Mouse (Mus musculus) T-helper 2 cell (primary cell): ENCODE measurements at regions not wholly inside any gene's neighbourhood (a gene's known extent, or its start where the extent isn't known, plus 50 kb on each side); places are given as distances from the start of the nearest gene placed in this dataset.
"Not testable (repeated sequence)": the region's sequence is repeated elsewhere in the genome, so short reads cannot be mapped to it uniquely, and the experiment has no call there.

Experiments
- in situ Hi-C: fragments of 300-600 bp; cut with MboI, MseI; formaldehyde crosslinking; loops from one replicate; pipeline ENCODE4 v1.15.1; 2025; ENCODE audit warnings: high pct_unique_total_duplicates

DNA sequence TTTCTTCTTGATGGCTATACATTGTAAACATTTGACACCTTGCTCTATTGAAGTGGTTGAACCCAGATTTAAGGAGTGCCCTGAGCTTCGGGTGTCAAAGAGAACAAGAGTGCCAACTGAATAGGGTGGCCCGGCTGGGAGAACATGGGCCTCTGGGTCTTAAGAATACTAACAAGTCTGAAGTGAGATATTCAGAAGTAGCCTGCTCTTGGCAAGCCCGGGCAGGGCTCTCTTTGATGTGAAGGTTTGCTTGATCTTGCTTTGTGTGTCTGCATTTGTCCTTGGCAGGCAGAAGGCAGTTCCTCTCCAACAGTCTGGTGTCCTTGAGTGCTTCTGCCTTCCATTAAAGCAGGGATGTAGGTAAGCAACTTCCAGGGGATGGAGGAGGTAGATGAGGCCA lies 203.5 kb upstream of the Tsc22d2 start:
- in situ Hi-C loops: no loop called here

DNA sequence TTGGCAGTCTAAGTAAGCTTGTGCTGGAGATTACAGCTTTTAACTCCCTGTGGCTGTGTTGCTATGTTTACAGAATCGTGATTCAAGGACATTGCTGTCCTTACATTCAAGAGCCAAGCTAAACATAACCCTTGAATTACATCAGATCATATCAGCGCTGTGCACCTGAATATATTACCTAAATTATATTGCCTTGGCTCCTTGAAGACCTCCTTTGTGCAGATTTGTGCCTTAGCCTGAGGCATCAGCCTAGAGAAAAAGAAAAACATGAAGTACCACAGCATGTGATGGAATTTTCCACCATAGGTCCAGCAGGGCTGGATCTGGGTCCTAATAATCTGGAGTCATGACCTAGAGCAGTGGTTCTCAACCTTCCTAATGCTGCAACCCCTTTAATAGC lies 189.8 kb upstream of the Tsc22d2 start:
- in situ Hi-C loops: no loop called here

DNA sequence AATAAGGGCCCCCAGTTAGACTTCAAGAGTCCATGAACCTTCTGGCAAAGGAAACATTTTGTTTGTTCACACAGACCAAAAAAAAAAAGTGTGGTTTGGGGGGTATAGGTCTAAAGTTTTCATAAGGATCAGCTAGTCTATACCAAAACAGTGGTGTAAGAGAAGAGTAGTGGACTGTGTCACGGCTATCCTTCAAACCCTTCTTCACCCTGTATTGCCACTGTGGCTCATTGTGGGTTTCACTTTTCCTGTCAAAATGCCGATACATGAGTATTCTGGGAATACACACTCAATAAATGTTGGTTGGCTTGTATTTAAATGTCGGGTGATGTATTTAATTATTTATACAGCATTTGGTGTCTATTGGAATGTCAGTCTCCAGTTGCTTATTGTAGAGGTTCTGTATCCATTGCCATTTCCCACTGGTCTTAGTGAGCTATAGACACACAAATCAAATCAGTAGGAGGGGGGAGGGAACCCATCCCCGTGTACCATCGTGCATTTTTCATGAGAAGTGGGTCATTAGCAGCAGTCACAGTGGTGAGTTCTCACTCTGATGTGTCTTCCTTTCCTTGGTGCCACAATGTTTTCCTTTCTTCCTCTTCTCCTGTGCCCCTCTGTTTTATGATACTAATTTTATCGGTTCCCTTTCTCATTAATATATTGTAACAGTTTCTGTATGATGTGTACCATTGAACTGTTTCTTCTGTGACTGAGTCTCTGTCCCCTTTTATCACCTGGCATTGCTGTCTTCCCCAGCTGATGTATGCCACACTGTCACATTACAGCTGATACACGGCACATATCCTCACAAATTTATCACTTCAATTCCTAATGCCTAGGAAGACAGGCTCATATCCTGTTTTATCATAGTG lies 187.8 kb upstream of the Tsc22d2 start:
- in situ Hi-C loops: no loop called here

DNA sequence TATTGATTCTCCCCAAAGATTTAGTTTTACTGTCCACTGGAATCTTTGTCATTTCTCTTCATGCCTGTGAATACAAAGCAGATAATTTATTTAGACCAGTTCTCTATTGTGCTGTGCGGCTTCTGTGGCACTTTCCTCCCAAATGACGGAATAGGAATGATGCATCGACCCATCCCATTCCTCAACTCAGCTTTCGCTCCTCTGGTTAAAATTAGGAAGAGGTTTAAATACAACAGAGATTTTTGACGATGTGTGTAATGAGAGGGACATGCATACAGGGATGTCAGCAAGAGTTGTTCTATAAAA lies 187.2 kb upstream of the Tsc22d2 start:
- in situ Hi-C loops: no loop called here

DNA sequence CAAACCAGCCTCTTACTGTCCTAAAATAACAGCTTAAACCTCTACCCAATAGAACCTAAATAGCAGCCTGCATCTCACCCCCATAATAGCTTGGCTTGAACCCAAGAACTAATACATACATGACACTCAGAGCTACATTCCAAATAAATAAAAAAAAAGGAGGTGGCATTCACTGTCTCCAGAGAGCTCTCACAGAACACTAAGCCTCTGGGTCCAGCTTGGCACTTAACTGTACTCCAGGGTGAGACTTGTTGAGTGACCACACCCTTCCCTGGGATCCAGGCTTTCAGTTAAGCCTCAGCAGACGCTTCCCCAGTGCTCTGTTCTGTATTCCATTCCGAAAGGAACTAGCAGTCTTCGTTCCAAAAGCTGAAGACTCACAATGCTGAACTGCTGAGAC lies 186.3 kb upstream of the Tsc22d2 start:
- in situ Hi-C loops: no loop called here

DNA sequence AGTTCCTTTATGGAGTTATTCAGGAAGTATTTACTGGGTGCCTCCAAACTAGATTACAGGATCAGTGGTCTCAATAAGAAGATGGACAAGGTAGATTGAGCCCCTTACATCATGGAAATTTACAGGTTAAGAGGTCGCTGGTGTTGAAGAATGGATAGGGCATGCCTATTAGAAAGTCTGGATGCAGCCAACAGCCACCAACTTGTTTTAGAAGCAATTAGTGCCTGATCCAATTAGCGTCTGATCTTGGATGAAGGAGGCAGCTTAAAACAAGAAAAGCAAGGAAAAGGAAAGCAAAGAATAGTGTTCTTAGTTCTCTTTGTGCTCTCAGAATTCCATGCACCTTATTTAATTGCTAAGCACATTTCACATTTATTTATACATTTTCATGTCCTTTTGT lies 182.8 kb upstream of the Tsc22d2 start:
- in situ Hi-C loops: no loop called here

DNA sequence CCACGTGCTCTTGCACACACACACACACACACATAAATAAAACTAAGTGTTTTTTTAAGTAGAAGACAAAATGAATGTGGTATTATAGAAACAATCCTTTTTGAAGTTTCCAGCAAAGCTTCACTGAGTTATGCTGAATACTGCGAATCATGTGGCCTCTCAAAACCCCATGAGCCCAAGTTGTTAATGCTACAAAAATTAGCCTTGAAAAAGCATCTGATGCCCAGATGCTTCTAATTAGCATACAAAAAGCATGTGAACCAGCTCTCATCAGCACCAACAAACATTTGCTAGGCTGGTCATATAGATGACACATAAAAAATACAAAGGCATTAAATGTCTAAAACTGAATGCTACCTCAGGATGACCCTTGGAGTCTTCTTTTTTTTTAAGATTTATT lies 181.2 kb upstream of the Tsc22d2 start:
- in situ Hi-C loops: no loop called here

DNA sequence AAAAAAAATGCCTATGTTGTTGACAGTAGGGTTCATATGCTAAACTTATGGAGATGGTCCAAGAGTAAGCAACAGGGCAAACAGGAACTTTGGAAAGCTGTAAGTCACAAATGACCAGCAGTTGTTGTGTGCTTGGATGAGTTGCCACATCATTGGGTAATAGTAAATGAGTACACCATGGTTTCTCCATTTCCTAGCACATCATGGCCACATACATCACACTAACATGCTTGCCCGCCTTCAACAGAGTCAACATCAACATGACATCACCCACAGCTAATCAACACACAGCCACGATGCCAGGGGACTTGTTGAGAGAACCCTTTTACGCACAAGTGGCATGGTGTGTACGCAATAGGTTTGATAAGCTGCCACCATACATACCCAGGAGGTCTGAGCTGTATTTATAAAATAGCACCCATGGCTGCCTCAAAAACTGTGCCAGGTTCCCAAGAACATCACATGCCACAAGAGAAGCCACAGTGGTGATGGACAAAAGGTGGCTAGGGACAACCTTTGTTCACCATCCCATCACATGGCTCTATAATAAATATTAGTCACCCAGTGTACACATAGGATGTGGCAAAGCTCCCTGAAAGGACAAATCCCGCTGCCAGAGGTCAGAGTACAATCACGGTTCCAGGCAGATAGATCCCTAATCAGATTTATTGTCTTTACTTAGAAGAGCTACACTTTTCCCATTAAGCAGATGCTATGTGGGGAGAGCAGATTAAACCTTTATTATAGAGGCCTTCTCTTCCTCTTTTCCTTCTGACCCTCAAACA lies 179.5 kb upstream of the Tsc22d2 start:
- in situ Hi-C loops: no loop called here

DNA sequence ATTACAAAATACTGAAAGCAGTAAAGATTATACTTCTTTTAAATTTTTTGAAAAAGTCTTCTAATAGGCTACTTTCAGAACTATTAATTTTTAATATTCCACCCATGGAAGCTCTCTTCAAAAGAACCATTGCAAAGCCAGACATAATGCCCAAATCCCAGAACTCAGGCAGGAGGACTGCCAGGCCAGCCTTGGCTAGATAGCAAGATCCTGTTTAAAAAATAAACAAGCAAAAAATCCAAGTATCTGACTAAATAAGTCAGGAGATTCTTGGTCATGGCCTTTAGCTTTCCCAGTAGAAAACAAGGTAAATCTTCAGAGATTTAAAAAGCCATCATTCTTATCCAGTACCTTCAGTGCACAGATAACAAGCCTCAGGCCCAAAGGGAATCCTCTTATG lies 176.4 kb upstream of the Tsc22d2 start:
- in situ Hi-C loops: no loop called here

DNA sequence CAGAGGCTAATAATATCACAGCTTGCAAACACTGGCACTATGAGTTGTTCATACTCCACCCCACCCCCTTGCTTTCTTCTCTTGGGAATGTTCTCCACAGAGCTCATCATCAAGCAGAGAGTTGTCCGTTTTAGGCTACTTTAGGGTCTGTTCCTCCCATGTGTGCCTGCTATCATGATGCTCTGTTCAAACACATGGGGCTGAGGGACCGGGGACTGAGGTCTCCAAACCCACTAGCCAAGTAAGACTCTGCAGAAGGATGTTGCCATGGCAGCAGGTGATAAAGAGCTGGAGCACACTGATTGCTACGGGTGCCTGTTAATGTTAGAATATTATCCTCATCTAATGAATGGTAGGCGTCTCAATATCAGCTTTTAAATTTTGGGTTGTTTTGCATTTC lies 173.7 kb upstream of the Tsc22d2 start:
- in situ Hi-C loops: no loop called here

DNA sequence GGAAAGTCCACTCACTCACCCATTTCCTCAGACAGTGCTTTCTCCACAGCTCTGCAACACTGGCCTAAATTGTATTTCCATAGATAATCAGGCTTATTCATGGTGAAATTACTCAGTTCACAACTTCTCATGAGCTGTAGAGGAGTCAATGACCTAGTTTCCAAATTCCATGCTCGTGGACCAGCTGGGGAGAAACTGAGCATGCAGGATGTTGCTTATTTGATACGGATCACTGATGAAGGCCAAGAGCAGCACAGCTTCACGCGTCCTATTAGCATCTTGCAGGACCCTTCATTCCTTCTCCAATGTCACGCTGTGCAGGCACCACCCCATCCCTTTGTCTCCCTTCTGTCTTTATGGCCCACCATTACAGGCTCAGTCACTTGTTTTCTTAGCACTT lies 169.2 kb upstream of the Tsc22d2 start:
- in situ Hi-C loops: no loop called here

DNA sequence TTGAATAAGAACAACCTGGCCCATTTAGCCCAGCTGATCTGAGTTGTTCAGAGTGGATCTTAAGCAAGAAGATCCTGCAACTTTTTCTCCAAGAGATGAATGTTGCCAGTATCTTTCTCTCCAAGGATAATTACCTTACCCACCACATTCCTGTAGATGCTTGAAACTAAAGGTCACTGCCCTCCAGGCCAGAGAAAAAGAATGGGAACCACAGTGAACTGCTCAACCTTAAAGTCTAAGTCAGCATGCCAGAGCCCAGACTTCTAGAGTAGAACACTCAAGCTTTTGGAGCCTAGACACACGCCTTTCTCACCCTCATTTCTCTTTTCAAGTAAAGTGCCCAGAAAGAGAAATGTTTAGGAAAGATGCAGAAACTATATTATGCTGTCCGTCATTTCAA lies 166.5 kb upstream of the Tsc22d2 start:
- in situ Hi-C loops: no loop called here

DNA sequence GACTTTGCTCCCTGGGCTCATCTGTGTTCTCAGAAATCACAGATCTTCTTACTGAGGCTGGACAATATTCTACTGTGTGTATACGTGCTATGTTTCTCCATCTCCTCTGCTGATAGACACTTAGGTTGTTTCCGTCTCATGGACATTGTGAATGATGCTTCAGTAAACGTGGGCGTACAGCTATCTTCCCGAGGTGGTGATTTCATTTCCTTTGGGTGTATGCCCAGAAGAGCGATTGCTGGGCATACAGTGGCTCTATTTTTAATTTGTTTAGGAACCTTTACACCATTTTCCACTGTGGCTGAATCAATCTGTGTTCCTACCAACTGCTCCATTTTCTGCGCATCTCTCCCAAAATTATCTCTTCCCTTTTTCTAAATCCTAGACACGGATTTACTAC lies 160.6 kb upstream of the Tsc22d2 start:
- in situ Hi-C loops: no loop called here

DNA sequence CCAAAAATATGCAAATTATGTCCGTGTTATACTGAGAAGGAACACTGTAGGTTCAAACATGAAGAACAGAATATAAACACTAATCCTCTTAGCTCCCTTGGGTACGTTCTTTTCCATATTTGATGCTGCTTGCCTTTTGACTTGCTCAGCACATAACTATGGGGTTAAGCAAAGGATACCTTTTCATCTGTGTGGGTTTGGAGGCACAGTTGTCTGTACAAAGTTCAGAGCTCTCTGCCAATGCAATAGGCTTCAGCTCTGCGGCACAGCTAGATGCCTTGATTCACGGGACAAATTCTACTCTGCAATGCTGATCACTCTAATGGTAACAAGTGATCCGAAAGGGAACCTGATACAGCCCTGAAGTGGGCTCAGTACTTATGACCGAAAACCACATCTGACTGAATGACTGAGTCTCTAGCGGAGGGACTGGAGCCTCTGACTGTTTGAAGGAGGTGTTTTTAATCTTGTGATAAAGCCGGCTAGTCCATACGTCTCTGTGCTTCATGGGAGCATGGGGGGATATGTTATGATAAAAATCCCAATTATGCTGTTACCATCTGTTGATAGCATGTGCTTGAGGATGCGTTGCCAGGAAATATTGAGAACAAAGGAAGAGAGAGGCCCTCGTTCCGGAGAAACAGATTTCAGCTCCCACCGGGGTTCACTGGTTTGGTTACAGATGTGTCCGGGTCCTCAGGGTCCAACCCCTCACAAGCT lies 146.7 kb upstream of the Tsc22d2 start:
- in situ Hi-C loops: no loop called here

DNA sequence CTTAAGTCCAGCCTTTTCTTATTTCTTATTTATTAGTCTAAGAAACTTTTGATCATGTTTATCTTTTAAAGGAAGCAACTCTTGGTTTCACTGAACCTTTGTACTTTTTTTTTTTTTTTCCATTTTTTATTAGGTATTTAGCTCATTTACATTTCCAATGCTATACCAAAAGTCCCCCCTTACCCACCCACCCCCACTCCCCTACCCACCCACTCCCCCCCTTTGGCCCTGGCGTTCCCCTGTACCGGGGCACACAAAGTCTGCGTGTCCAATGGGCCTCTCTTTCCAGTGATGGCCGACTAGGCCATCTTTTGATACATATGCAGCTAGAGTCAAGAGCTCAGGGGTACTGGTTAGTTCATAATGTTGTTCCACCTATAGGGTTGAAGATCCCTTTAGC lies 143.1 kb upstream of the Tsc22d2 start:
- in situ Hi-C loops: not testable (repeated sequence)

DNA sequence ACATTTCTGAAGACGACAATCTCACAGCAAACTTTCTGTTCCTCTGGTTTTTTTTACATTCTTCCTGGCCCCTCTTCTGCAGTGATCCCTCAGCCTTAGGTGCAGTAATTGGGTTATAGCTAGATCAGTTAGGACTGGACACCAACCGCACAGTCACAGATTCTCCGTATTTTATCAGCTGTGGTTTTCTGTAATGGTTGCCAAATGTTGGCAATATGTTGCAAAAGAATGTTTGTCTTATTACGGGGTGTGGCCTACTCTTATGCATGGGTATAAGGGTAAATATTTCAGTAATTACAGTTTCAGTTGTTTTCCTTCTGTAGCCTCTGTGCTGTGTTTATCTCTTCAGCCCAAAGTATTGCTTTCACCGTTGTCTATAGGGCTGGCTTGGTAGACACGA lies 133.2 kb upstream of the Tsc22d2 start:
- in situ Hi-C loops: no loop called here

DNA sequence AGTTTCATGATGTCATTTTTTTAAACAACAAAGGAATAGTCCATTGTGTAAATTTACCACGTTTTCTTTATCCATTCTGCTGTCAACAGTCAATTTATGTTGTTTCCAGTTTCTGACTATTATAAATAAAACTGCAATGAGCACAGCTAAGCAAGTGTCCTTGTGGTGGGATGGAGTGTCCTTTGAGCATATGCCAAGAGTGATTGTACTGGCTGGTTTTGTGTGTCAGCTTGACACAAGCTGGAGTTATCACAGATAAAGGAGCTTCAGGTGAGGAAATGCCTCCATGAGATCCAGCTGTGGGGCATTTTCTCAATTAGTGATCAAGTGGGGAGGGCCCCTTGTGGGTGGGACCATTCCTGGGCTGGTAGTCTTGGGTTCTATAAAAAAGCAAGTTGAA lies 130.1 kb upstream of the Tsc22d2 start:
- in situ Hi-C loops: not testable (repeated sequence)

DNA sequence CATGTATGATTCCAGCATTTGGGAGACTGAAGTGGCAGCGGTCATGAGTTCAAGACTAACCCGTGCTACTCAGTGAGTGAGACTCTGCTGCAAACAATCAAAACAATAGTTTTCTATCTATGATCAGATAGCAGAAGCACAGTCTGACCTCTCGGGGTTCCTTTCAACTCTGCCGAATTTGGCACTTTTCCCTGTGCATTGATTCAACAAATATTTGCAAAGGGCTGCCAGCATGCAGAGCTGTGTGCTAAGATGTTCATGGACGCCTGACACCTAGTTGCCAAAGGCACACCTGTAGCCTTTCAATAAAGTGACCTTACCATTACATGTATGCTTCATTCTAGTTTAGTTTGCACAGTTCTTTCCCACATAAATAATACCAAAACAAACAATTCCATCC lies 118.7 kb upstream of the Tsc22d2 start:
- in situ Hi-C loops: no loop called here

DNA sequence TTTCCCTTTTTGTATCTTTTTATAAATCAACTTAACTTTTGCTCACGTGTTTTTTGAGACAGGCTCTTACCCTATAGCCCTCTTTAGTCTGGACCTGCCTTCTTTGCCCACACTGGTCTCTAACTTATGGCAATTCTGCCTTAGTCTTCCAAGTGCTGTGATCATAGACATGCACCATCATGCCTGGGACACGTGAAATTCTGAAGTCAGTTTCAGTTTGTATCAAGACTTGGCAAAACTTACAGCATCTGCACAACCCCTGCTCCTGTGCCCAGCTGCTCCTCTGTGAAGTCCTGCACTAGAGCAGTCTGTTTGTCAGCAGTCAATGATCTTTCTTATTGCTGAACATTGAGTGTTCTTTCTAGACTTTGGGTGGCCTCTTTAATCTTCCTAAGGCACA lies 114.3 kb upstream of the Tsc22d2 start:
- in situ Hi-C loops: no loop called here

DNA sequence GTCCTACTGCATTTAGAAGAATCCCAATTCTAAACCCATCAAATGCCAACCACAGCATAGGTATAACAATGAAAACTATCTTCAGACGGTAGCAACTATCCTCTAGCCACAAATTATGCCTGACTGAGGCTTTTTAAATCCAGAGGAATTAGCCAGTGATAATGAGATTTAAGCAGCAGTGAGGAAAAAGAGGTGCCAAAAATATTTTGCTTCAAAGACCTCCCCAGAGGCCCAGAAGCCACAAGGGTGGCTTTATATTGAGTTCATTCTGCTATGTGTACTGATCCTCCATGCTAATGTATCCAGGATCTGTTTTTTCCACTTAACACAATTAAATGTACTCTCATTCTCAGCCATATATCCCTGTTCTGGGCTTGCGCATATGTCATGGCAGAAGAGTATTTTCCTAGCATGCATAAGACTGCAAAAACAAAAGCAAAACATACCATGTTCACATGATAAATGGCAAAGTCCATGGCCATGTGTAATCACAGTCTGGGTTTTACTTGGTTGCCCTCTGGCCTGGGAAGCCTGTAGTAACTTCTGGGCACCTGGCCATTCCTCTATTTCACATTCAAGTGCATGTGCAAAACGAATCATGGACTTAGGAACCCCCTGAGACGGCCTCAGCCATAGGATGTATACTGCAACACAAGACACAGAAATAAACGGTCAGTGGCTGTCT lies 113.6 kb upstream of the Tsc22d2 start:
- in situ Hi-C loops: no loop called here

DNA sequence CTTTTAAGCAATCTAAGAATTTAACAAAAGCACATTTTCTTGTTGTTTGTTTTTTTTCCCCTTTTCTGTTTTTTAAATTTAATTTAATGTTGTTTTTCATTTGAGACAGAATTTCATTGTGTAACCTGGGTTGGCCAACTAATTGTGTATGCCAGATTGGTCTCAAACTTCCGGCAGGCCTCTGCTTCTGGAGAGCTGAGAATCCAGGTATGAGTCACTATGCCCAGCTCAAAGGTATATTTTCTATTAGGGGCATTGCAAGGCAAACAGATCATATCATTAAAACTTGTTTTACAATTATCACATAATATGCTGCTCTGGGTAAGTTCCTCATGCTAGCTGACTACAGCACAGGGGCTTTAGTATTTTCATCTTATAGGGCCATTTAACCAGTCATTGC lies 112.2 kb upstream of the Tsc22d2 start:
- in situ Hi-C loops: no loop called here

DNA sequence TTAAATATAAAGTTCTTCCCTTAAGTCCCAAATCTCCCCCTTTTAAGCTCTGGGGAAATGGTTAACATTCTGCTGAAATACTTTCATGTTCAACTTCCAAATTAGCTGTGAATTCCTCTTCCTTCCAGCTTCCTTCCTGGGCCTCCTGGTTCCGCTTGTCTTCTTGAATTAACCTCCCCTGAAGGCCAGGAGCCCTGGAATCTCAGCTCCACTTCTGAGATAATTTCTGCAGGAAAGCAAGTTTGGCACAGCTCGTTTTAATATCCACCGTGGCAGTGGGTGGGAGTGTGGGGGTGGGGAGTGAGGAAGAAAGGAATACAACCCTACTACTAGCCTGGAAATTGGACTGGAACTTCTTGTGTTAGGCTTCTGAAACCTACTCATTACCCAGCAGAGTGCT lies 110.8 kb upstream of the Tsc22d2 start:
- in situ Hi-C loops: no loop called here
